Mouse (Mus musculus): Measurements from ENCODE around the gene AC124502.3. TPM values are rescaled to one million over a fixed set of nuclear protein-coding genes. Genes with fewer than 3 reads are reported as not detected.

The AC124502.3 gene
- total RNA-seq, 2 experiments from 2014 or later, result 1.6 to 2.3 TPM

- no peak for DNase-seq
- intact Hi-C loops (cut with DNase I), result no loop called here
These were observed 12.6 kb upstream of the AC124502.3 start for GRCm38 (mm10) chr19:5026111-5026510.

- intact Hi-C loops (cut with DNase I), result no loop called here
- no peak for DNase-seq
These were observed 6.0 kb upstream of the AC124502.3 start for GRCm38 (mm10) chr19:5032686-5033085.

GRCm38 (mm10) chr19:5036577-5036976 lies 2.1 kb upstream of the AC124502.3 start:
- intact Hi-C loops (cut with DNase I), result no loop called here
- DNase-seq, result no peak

- peak; percentile 82 to 83 for DNase-seq
- intact Hi-C loops (cut with DNase I), result no loop called here
These were observed 766 bp upstream of the AC124502.3 start for GRCm38 (mm10) chr19:5037678-5038571.

DNA sequence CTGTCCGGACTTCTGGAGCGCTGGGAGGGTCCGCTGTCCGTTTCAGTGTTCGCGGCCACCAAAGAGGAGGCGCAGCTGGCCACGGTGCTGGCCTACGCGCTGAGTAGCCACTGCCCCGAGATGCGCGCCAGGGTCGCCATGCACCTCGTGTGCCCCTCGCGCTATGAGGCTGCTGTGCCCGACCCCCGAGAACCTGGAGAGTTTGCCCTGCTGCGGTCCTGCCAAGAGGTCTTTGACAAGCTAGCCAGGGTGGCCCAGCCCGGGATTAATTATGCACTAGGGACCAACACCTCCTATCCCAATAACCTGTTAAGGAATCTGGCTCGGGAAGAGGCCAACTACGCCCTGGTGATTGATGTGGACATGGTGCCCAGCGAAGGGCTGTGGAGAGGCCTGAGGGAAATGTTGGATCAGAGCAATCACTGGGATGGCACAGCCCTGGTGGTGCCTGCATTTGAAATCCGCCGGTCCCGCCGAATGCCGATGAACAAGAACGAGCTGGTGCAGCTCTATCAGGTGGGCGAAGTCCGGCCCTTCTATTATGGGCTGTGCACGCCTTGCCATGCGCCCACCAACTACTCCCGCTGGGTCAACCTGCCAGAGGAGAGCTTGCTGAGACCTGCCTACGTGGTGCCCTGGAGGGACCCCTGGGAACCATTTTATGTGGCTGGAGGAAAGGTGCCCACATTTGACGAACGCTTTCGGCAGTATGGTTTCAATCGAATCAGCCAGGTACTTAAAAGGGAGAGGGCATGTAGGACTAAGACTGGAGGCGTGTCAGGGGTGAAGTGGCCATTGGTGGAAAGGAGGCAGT lies 817 bp downstream of the AC124502.3 start:
- DNase-seq, result peak; percentile 34 to 41
- intact Hi-C loops (cut with DNase I), result no loop called here

- intact Hi-C loops (cut with DNase I), result no loop called here
These were observed 2.3 kb downstream of the AC124502.3 start, which contains the start of gene Brms1 for GRCm38 (mm10) chr19:5040862-5041523. Brms1 (plus strand) TSS chr19:5041354.

DNA sequence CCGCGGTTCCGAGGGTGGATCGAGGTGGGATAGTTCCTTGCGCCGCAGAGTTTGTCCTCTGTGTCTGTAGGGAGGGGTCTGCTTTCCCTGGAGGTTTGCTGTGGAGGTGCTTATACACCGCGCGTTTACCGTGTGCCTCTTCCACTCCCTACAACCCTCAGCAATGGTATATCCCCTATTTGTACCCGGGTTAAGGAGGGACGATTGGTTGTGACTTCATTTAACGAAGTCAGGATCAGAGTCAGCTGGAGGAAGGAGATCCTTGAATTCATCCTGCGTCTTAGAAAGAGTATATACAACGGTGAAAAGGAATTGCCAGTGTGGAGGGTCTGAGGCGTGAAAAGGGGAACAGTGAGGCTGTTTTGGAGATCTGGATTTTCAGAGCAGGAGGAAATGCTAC lies 2.9 kb downstream of the AC124502.3 start:
- intact Hi-C loops (cut with DNase I), result no loop called here
- DNase-seq, result no peak

More at GRCm38 (mm10) chr19:5040862-5041523, 2.3 kb downstream of the AC124502.3 start, which contains the start of gene Brms1:
- DNase-seq, result peak; percentile 93 to 97

- intact Hi-C loops (cut with DNase I), result no loop called here
- DNase-seq, result no peak
These were observed 6.8 kb downstream of the AC124502.3 start for GRCm38 (mm10) chr19:5045531-5045930.

GRCm38 (mm10) chr19:5048138-5049056 lies 9.7 kb downstream of the AC124502.3 start:
- intact Hi-C loops (cut with DNase I), result no loop called here
- DNase-seq, result no peak

DNA sequence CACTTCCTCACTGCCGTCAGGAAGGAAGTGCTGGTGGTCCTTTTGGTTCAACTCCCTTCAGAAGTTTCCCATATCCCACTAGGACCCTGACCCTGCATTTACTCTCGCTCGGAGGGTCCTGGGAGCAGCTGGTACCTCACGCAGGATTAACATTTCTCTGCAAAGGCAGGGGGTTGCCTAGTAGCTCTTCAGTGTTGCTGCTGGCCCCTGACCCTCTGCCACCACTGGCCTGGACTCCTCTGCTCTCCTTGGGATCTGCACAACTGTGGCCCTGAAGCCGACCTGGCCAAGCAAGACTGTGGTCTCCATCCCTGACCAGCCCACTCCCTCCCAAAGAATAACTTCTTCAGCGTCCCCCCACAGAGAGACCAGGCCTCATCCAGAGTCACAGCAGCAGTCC lies 10.6 kb downstream of the AC124502.3 start:
- no peak for DNase-seq
- intact Hi-C loops (cut with DNase I), result no loop called here

- DNase-seq, result peak; percentile 52 to 65
- intact Hi-C loops (cut with DNase I), result no loop called here
These were observed 11.6 kb downstream of the AC124502.3 start, which contains the start of gene Rin1 for GRCm38 (mm10) chr19:5050047-5050905. Rin1 (plus strand) TSS chr19:5050481.

- intact Hi-C loops (cut with DNase I), result no loop called here
- peak in 1 of 2 experiments; percentile 41 for DNase-seq
These were observed 12.3 kb downstream of the AC124502.3 start for GRCm38 (mm10) chr19:5051031-5051430.

GRCm38 (mm10) chr19:5051515-5051914 lies 12.8 kb downstream of the AC124502.3 start:
- no peak for DNase-seq
- intact Hi-C loops (cut with DNase I), result no loop called here

- DNase-seq, result no peak
- intact Hi-C loops (cut with DNase I), result no loop called here
These were observed 13.6 kb downstream of the AC124502.3 start for GRCm38 (mm10) chr19:5052166-5052822.

GRCm38 (mm10) chr19:5052853-5053252 lies 14.2 kb downstream of the AC124502.3 start:
- intact Hi-C loops (cut with DNase I), result no loop called here
- DNase-seq, result no peak

- peak in 1 of 2 experiments; percentile 60 for DNase-seq
- intact Hi-C loops (cut with DNase I), result no loop called here
These were observed 15.2 kb downstream of the AC124502.3 start for GRCm38 (mm10) chr19:5053909-5054308.

- intact Hi-C loops (cut with DNase I), result loop anchor here (1.0 kb wide), 1 partner anchor 17 kb away; no protein-coding TSS in a partner anchor
- peak; percentile 46 to 72 for DNase-seq
These were observed 17.6 kb downstream of the AC124502.3 start for GRCm38 (mm10) chr19:5056251-5056650.

All from heart, postnatal 10 days (tissue).